Mouse (Mus musculus): ENCODE data around the gene Ptcd2.

DNA sequence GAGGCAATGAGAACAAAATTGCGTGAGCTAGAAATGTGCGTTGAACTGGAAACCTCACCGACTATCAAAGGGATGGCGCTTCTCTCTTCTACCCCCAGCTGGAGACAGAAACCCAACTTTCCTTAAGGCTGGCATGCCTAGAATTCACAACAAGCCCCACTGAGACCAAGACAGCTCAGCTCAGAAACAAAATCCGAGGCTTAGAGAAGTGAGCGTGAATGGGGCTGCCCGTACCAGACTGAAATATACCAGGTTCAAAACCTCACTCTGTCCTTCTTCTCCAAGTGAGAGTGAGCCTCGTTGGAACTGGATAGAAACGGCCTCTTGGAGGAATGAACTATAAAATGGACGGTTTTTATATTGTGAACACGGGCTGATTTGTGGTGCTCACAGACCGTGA lies 60.6 kb downstream of the Ptcd2 start:
- TF ChIP-seq CTCF (IDR thresholded peaks at IDR 0.05; ENCODE audit: low read depth, low read length) (no peak), TAL1 (conservative IDR thresholded peaks at IDR 0.05; ENCODE audit: low read depth, low read length) (no peak)

Data from G1E (cell line).